ENCODE assay signal across 9 mouse cellular contexts in genomic region chr11:32552401-32553090, GRCm38 (mm10). TPM values are rescaled to one million over a fixed set of nuclear protein-coding genes. Genes with fewer than 3 reads are reported as not detected.
A peak's percentile ranks its signal among the peaks of the same experiment; 100 is the strongest.
DNase-seq lines count a peak whose midpoint lies in the region; ATAC-seq lines count a peak whose summit lies in the region.
"Had no signal": no experiment of that assay in that cellular context is flagged by ENCODE, and none has a peak within 500 bp of the region (broad histone marks: within the 10 kb centered on the region; RNA-seq: fewer than 3 reads in every experiment).

No protein-coding gene starts in this region.

- peaks cover 55% of the 10 kb centered on the region for H3K4me1 ChIP-seq in limb, embryonic 15.5 days

- no peak overlapping the region for H3K4me3 ChIP-seq in limb, embryonic 15.5 days

- no peaks in the 10 kb centered on the region for H3K27me3 ChIP-seq in limb, embryonic 15.5 days

- WGBS in limb, embryonic 15.5 days, result 38% methylated on average over 13 of the region's 13 CpGs

- peak; percentile 60 for DNase-seq in adrenal gland, postnatal 14 days
- DNase-seq in adrenal gland, adult 18-20 months (ENCODE audit: low spot score in 2 of 2), result no peak
- DNase-seq in 3134 (ENCODE audit: extremely low read depth, insufficient read length, low spot score), result peak; percentile 87
- peak; percentile 31 for DNase-seq in heart, postnatal 4 days
- DNase-seq in left cerebral cortex, adult 9 months (ENCODE audit: low spot score in 2 of 2), result no peak
- no peak for DNase-seq in left cerebral cortex, postnatal 25 days (ENCODE audit: low spot score in 2 of 2)

- ATAC-seq in limb, embryonic 15.5 days (ENCODE audit: insufficient number of reproducible peaks, low FRiP score, low TSS enrichment, low read depth), result peak; percentile 48
- ATAC-seq in inflammation-experienced regulatory T-cells, adult 6 months, result no peak

- H3K27ac ChIP-seq in limb, embryonic 15.5 days, result peak overlapping the region; percentile 84
- H3K27ac ChIP-seq: liver, embryonic 14.5 days had no signal

- no peak overlapping the region for H3K4me2 ChIP-seq in limb, embryonic 15.5 days

- intact Hi-C loops in left cerebral cortex, postnatal 25 days (cut with DNase I), result no loop called here

- no peak overlapping the region for H3K9ac ChIP-seq in limb, embryonic 15.5 days
- H3K9ac ChIP-seq: liver, embryonic 14.5 days had no signal

- no peaks in the 10 kb centered on the region for H3K9me3 ChIP-seq in limb, embryonic 15.5 days

- no peaks in the 10 kb centered on the region for H3K36me3 ChIP-seq in limb, embryonic 15.5 days

RNA-seq across cellular contexts. Expression of gene Stk10, which starts 19.4 kb away (rescaled TPM):
- total RNA-seq in adrenal gland, postnatal 14 days (2021), result 14.5 and 23.9 TPM in 2 replicates
- 10 to 100 TPM in 1 of 2 experiments, 1 to 10 TPM in 1; 9.8 to 13.3 TPM for total RNA-seq in adrenal gland, adult 18-20 months (2021)
- total RNA-seq in heart, postnatal 4 days (2021), result 10 to 100 TPM; 11.8 to 12.7 TPM
- 3.5 and 4.1 TPM in 2 replicates for polyA plus RNA-seq in limb, embryonic 15.5 days (2015; fragmentation: Nextera tagmentation; extraction: Ambion mirVana)
- 1 to 10 TPM; 5.5 to 6.6 TPM for total RNA-seq in left cerebral cortex, postnatal 25 days (2021)
- 100 to 1,000 TPM in 1 of 3 experiments, 10 to 100 TPM in 2; 70.6 to 116 (median 97.1) TPM for polyA plus RNA-seq in inflammation-experienced regulatory T-cells, adult 6 months (2017; shearing (Covaris generic))

RNA-seq across cellular contexts. Expression of gene Efcab9, which starts 20.7 kb away (rescaled TPM):
- total RNA-seq in adrenal gland, postnatal 14 days (2021), result 1.7 TPM in 1 of 2 replicates, not detected in the other
- 1 to 10 TPM; 1.0 to 1.6 TPM for total RNA-seq in adrenal gland, adult 18-20 months (2021)
- total RNA-seq in heart, postnatal 4 days (2021), result under 1 TPM in 1 of 2 experiments, not detected in 1; 0.47 TPM
- polyA plus RNA-seq in limb, embryonic 15.5 days (2015; fragmentation: Nextera tagmentation; extraction: Ambion mirVana), result not detected in 2 replicates
- 1 to 10 TPM; 1.6 to 1.7 TPM for total RNA-seq in left cerebral cortex, postnatal 25 days (2021)
- 1 to 10 TPM in 2 of 3 experiments, not detected in 1; 1.3 to 1.9 TPM for polyA plus RNA-seq in inflammation-experienced regulatory T-cells, adult 6 months (2017; shearing (Covaris generic))

Comparison
In these comparisons a context has a peak if more than half of its experiments do, and no peak if none do; other contexts are left out.
1. DNase-seq: peak in adrenal gland, postnatal 14 days (single experiment), 3134 (single experiment) and heart, postnatal 4 days (single experiment); none in adrenal gland, adult 18-20 months (0 of 2), left cerebral cortex, adult 9 months (0 of 2) and left cerebral cortex, postnatal 25 days (0 of 2).